Mouse (Mus musculus) CH12.LX (cell line): ENCODE measurements around the gene Clic4. TPM values are rescaled to one million over a fixed set of nuclear protein-coding genes. Genes with fewer than 3 reads are reported as not detected.

Source experiments
- DNase-seq: peaks from one replicate; pipeline ENCODE4 v3.0.0-alpha.2; 2013; ENCODE audit errors: extremely low read depth
- H3K27ac ChIP-seq: 2 replicates; pipeline ENCODE4 v1.5.1; 2012; ENCODE audit warnings: low read depth, mild to moderate bottlenecking, control low read depth, moderate library complexity; ENCODE audit not compliant: insufficient read depth
- H3K27me3 ChIP-seq: replicated peaks from 2 replicates; pipeline ENCODE3; 2012; ENCODE audit warnings: inconsistent platforms
- H3K36me3 ChIP-seq, 2 experiments: replicated peaks in 1 of 2; 2 replicates each; pipeline versions ENCODE3 to v1.6.1; 2012; ENCODE audit warnings: inconsistent platforms in 1 of 2, low read length in 1 of 2, mild to moderate bottlenecking in 1 of 2, mixed read lengths in 1 of 2, moderate library complexity in 1 of 2; ENCODE audit not compliant: control insufficient read depth in 1 of 2, insufficient read depth in 1 of 2
- H3K4me1 ChIP-seq, 2 experiments: 2 replicates each; pipeline ENCODE4 v1.6.1; 2012; ENCODE audit warnings: inconsistent platforms in 1 of 2, moderate library complexity in 1 of 2; ENCODE audit not compliant: insufficient read depth in 2 of 2, control insufficient read depth in 1 of 2
- H3K4me2 ChIP-seq: 2 replicates; pipeline ENCODE4 v1.6.1; 2012; ENCODE audit warnings: low read depth, mild to moderate bottlenecking, control low read depth; ENCODE audit not compliant: poor library complexity, insufficient read depth, severe bottlenecking
- H3K4me3 ChIP-seq, 3 experiments: fragments of 150-350 bp in 1 of 3; sonication (generic) in 1 of 3; replicated peaks in 1 of 3; 2 replicates each; pipeline versions ENCODE3 to v1.5.1; 2011 to 2012; ENCODE audit warnings: low read depth in 2 of 3, low read length in 2 of 3, mild to moderate bottlenecking in 2 of 3, moderate library complexity in 2 of 3, control low read depth in 1 of 3, improper control_type of control experiment in 1 of 3, inconsistent platforms in 1 of 3, mixed read lengths in 1 of 3; ENCODE audit not compliant: poor library complexity in 1 of 3
- H3K79me2 ChIP-seq: replicated peaks from 2 replicates; pipeline ENCODE4 v1.6.1; 2012; ENCODE audit warnings: mild to moderate bottlenecking, moderate library complexity; ENCODE audit not compliant: control insufficient read depth, poor library complexity, insufficient read depth, severe bottlenecking; ENCODE audit errors: extremely low read depth
- H3K9ac ChIP-seq: 2 replicates; pipeline ENCODE4 v1.6.1; 2012; ENCODE audit warnings: low read depth, mild to moderate bottlenecking, control low read depth, moderate library complexity; ENCODE audit not compliant: insufficient read depth
- H3K9me3 ChIP-seq: replicated peaks from 2 replicates; pipeline ENCODE3; 2012; ENCODE audit warnings: low read length, inconsistent platforms, mixed read lengths
- BHLHE40 ChIP-seq: IDR thresholded peaks from 2 replicates; pipeline ENCODE4 v1.6.1; 2011; ENCODE audit warnings: mild to moderate bottlenecking, low read depth, low read length, improper control_type of control experiment
- CHD2 ChIP-seq: IDR thresholded peaks from 2 replicates; pipeline ENCODE4 v1.6.1; 2011; ENCODE audit warnings: low read length, improper control_type of control experiment
- E2F4 ChIP-seq: IDR thresholded peaks from 2 replicates; pipeline ENCODE4 v1.6.1; 2011; ENCODE audit warnings: low read depth, low read length, improper control_type of control experiment; ENCODE audit not compliant: insufficient replicate concordance
- ELF1 ChIP-seq: IDR thresholded peaks from 2 replicates; pipeline ENCODE4 v1.6.1; 2014; ENCODE audit warnings: low read depth, mild to moderate bottlenecking, inconsistent platforms, low read length, improper control_type of control experiment
- EP300 ChIP-seq: IDR thresholded peaks from 2 replicates; pipeline ENCODE4 v1.6.1; 2011; ENCODE audit warnings: low read length, improper control_type of control experiment
- GABPA ChIP-seq: IDR thresholded peaks from 2 replicates; pipeline ENCODE4 v1.6.1; 2012; ENCODE audit warnings: low read depth, low read length, improper control_type of control experiment, inconsistent platforms; ENCODE audit not compliant: insufficient replicate concordance
- HCFC1 ChIP-seq: IDR thresholded peaks from 2 replicates; pipeline ENCODE4 v1.6.1; 2012; ENCODE audit warnings: low read depth, mild to moderate bottlenecking, inconsistent platforms, low read length, improper control_type of control experiment
- IRF4 ChIP-seq: IDR thresholded peaks from 2 replicates; pipeline ENCODE4 v1.6.1; 2014; ENCODE audit warnings: low read depth, mild to moderate bottlenecking, inconsistent platforms, low read length, improper control_type of control experiment
- MAFK ChIP-seq: IDR thresholded peaks from 2 replicates; pipeline ENCODE4 v1.6.1; 2011; ENCODE audit warnings: low read length, improper control_type of control experiment; ENCODE audit not compliant: insufficient replicate concordance
- PAX5 ChIP-seq: IDR thresholded peaks from 2 replicates; pipeline ENCODE4 v1.6.1; 2012; ENCODE audit warnings: low read length, inconsistent platforms, mixed read lengths
- POLR2A ChIP-seq: IDR thresholded peaks from 2 replicates; pipeline ENCODE4 v1.6.1; 2011; ENCODE audit warnings: low read depth, mild to moderate bottlenecking, improper control_type of control experiment, low read length
- POLR2AphosphoS2 ChIP-seq: IDR thresholded peaks from 2 replicates; pipeline ENCODE4 v1.6.1; 2011; ENCODE audit warnings: low read depth, low read length, improper control_type of control experiment
- RAD21 ChIP-seq: IDR thresholded peaks from 2 replicates; pipeline ENCODE4 v1.6.1; 2011; ENCODE audit warnings: low read depth, mild to moderate bottlenecking, low read length, improper control_type of control experiment, moderate library complexity
- RCOR1 ChIP-seq: conservative IDR thresholded peaks from 2 replicates; pipeline ENCODE4 v1.6.1; 2012; ENCODE audit warnings: low read depth, mild to moderate bottlenecking, inconsistent platforms, low read length, improper control_type of control experiment
- SMC3 ChIP-seq: IDR thresholded peaks from 2 replicates; pipeline ENCODE4 v1.6.1; 2011; ENCODE audit warnings: low read depth, low read length, improper control_type of control experiment
- TBP ChIP-seq: conservative IDR thresholded peaks from 2 replicates; pipeline ENCODE4 v1.6.1; 2011; ENCODE audit warnings: low read depth, low read length, improper control_type of control experiment
- TCF12 ChIP-seq: IDR thresholded peaks from 2 replicates; pipeline ENCODE4 v1.6.1; 2014; ENCODE audit warnings: low read depth, mild to moderate bottlenecking, inconsistent platforms, low read length, improper control_type of control experiment
- UBTF ChIP-seq: IDR thresholded peaks from 2 replicates; pipeline ENCODE4 v1.6.1; 2012; ENCODE audit warnings: low read depth, mild to moderate bottlenecking, inconsistent platforms, low read length, improper control_type of control experiment, moderate library complexity
- USF1 ChIP-seq: IDR thresholded peaks from 2 replicates; pipeline ENCODE4 v1.6.1; 2014; ENCODE audit warnings: low read depth, mild to moderate bottlenecking, inconsistent platforms, low read length, improper control_type of control experiment
- USF2 ChIP-seq: conservative IDR thresholded peaks from 2 replicates; pipeline ENCODE4 v1.6.1; 2011; ENCODE audit warnings: low read depth, low read length, improper control_type of control experiment
- ZC3H11A ChIP-seq: IDR thresholded peaks from 2 replicates; pipeline ENCODE4 v1.6.1; 2012; ENCODE audit warnings: low read depth, mild to moderate bottlenecking, inconsistent platforms, low read length, improper control_type of control experiment
- ZKSCAN1 ChIP-seq: IDR thresholded peaks from 2 replicates; pipeline ENCODE4 v1.6.1; 2012; ENCODE audit warnings: low read depth, inconsistent platforms, low read length, improper control_type of control experiment, borderline replicate concordance
- ZMIZ1 ChIP-seq: IDR thresholded peaks from 2 replicates; pipeline ENCODE4 v1.6.1; 2012; ENCODE audit warnings: low read depth, mild to moderate bottlenecking, inconsistent platforms, low read length, improper control_type of control experiment
- dilution Hi-C: fragments of 300-500 bp; cut with MboI; formaldehyde crosslinking; loops from 2 replicates; pipeline ENCODE4 v1.14.3; 2020; ENCODE audit warnings: low sequenced_read_pairs; ENCODE audit not compliant: extremely low pct_unique_long_range_greater_than_20kb, extremely low pct_ligation_motif_present
- in situ Hi-C: fragments of 300-500 bp; cut with MboI; formaldehyde crosslinking; loops from 3 replicates; pipeline ENCODE4 v1.14.3; 2019; ENCODE audit warnings: low sequenced_read_pairs, low pct_ligation_motif_present, low pct_unique_long_range_greater_than_20kb, mixed read lengths
- polyA plus RNA-seq: library from polyadenylated mRNA; unstranded; fragments of >175 nt; gene quantifications from 2 replicates; pipeline ENCODE4 v1.2.1, GENCODE M21; 2012; ENCODE audit warnings: low read depth; ENCODE audit not compliant: insufficient read length
- total RNA-seq, 2 experiments: library from RNA; depleted of rRNA; stranded (reverse); fragments of 300-350 nt in 1 of 2; fragments of >200 nt in 1 of 2; gene quantifications; 2 replicates each; pipeline ENCODE4 v1.2.3; 2012 to 2014

Gene Clic4
- total and polyA plus RNA-seq, 3 experiments: 154 to 214 (median 199) TPM

- dilution Hi-C loops: no loop called here
- H3K4me2 ChIP-seq: peak overlapping the region; percentile 94
- TF ChIP-seq EP300: no peak
- no peak for TF ChIP-seq RAD21
- TF ChIP-seq HCFC1: no peak
- TF ChIP-seq MAFK: no peak
- no peak for TF ChIP-seq RCOR1
- TF ChIP-seq E2F4: no peak
- no peak for TF ChIP-seq CHD2
- no peak for TF ChIP-seq POLR2AphosphoS2
- no peak for TF ChIP-seq ELF1
- no peak for TF ChIP-seq USF2
- TF ChIP-seq ZKSCAN1: no peak
- no peak for TF ChIP-seq PAX5
- no peak for TF ChIP-seq TCF12
- TF ChIP-seq POLR2A: no peak
- TF ChIP-seq, all 38 proteins: peak for 0
- Histone ChIP-seq H3K9ac (peak overlapping the region; percentile 5; the same call in 1 of the 2 replicates), H3K4me3 (no peak overlapping the region), H3K27me3 (no peaks in the 10 kb centered on the region), H3K79me2 (no peaks in the 10 kb centered on the region), H3K36me3 (peaks cover 30 to 37% of the 10 kb centered on the region in 2 experiments), H3K4me1 (peaks cover 18 to 54% of the 10 kb centered on the region in 2 experiments), H3K9me3 (peaks cover 16% of the 10 kb centered on the region), H3K27ac (peak overlapping the region; percentile 99)
- in situ Hi-C loops: loop anchor here (5.0 to 10.0 kb wide), 3 partner anchors 35 to 238 kb away; no protein-coding TSS in a partner anchor
- no peak for DNase-seq
Measured at GRCm38 (mm10) chr4:135312706-135313105, 40.1 kb upstream of the Clic4 start.

DNA sequence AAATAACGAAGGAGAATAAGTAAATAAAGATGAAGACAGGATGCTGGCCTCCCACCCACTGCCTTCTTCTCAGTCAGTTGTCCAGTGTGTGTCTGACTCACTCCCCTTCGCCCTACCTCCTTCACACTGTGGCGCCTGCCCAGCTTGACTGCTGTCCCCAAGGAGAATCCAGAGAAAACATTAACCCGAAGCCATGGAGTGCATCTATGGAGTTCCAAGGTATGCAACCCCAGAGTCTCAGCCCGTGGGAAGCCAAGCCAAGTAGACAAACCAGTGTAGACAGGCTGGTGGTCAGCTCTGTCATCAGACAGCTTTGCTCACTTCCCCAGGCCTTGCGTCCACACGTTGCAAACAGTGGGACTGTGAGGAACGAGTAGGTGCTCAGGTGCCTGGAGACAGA lies 37.8 kb upstream of the Clic4 start:
- Histone ChIP-seq H3K9me3 (peaks cover 7% of the 10 kb centered on the region), H3K79me2 (no peaks in the 10 kb centered on the region), H3K27me3 (no peaks in the 10 kb centered on the region), H3K4me2 (no peak overlapping the region), H3K36me3 (peaks cover 8 to 15% of the 10 kb centered on the region in 2 experiments), H3K27ac (no peak overlapping the region), H3K4me1 (peaks cover 28 to 70% of the 10 kb centered on the region in 2 experiments), H3K4me3 (no peak overlapping the region), H3K9ac (no peak overlapping the region)
- in situ Hi-C loops (loop anchor here (5.0 to 10.0 kb wide), 3 partner anchors 33 to 236 kb away; no protein-coding TSS in a partner anchor), dilution Hi-C loops (no loop called here)
- TF ChIP-seq CHD2: no peak
- no peak for TF ChIP-seq ZKSCAN1
- no peak for TF ChIP-seq SMC3
- TF ChIP-seq GABPA: no peak
- TF ChIP-seq ELF1: no peak
- no peak for TF ChIP-seq USF1
- no peak for TF ChIP-seq USF2
- TF ChIP-seq IRF4: no peak
- no peak for TF ChIP-seq TBP
- no peak for TF ChIP-seq ZC3H11A
- TF ChIP-seq POLR2AphosphoS2: no peak
- TF ChIP-seq RCOR1: no peak
- TF ChIP-seq UBTF: no peak
- no peak for TF ChIP-seq EP300
- no peak for TF ChIP-seq BHLHE40
- TF ChIP-seq RAD21: no peak
- no peak for TF ChIP-seq ZMIZ1
- TF ChIP-seq HCFC1: no peak
- DNase-seq: no peak
